Mouse (Mus musculus) cerebellum, adult 8-10 months (tissue): ENCODE data around the gene Prr22.

Experiments
- DNase-seq: peaks from one replicate; pipeline ENCODE4 v3.0.0; 2022

Gene Prr22

GRCm38 (mm10) chr17:56761991-56762410 lies 8.0 kb upstream of the Prr22 start:
- DNase-seq, result peak; percentile 88

DNA sequence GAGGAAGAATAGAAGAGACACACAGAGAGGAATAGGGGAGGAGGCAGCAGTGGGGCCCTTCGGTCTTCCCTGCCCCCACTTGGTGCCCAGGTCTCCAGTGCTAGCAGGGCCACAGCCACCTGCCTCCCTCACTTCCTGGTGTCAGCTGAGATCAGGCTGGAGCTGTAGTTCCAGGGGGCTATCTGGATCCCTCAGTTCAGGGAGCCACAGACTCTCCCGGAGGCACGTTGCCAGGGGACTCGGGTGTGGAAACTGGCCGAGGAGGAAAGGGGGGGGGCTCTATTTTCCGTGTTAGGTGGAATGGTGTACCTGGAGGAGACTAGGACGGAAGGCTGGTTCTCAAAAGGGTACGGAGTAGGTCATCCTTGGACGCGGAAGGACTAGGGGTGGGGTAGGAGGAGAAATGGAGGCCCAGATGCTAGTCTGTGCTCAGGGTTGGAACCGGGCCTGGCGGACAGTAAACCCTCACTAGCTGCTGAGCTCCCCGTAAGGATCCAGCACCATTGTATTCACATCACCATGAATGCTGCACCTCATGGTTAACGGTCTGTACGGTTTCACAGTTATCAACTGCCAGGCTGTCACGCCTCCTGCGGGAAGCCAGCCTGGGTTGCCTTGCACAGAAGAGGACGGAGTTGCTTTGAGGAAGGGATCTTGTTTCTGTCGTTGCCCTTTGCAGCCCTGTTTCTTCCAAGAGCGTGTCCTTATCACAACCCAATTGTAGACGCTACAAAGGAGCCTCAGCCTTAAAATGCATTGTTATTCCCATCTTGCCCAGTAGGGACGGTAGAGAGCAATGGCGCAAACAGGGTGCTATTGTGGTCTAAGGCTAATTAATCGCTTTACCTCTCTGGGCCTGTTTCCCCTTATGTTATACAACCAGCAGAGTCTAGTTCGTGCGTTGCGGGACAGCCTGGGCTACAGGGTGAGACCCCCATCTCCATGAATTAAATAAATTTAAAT lies 7.0 kb upstream of the Prr22 start:
- peak; percentile 77 for DNase-seq

DNA sequence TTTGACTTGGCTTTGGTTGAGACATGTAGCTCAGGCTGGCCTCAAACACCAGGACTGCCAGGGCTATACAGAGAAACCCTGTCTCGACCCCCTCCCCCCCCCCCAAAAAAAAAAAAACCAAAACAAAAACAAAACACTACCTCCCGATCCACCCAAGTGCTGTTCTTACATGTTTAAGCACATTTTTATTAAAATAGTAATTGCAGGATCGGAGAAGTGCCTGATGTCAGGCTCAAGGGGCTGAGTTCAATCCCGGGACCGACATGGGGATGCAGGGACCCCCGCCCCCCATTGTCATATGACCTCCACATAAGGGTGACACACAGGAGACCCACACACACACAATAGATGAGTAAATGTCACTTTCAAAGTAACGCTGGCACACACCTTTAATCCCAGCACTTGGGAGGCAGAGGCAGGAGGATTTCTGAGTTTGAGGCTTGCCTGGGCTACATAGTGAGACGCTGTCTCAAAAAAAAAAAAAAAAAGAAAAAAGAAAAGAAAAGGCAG lies 6.3 kb upstream of the Prr22 start:
- peak; percentile 43 for DNase-seq

- DNase-seq, result peak; percentile 94
These were observed 5.3 kb upstream of the Prr22 start, which contains the start of gene Dus3l for GRCm38 (mm10) chr17:56764474-56765354. Dus3l (plus strand) TSS chr17:56764757.

GRCm38 (mm10) chr17:56765431-56765830 lies 4.6 kb upstream of the Prr22 start:
- no peak for DNase-seq

GRCm38 (mm10) chr17:56766631-56767405 lies 3.2 kb upstream of the Prr22 start:
- peak; percentile 41 for DNase-seq

DNA sequence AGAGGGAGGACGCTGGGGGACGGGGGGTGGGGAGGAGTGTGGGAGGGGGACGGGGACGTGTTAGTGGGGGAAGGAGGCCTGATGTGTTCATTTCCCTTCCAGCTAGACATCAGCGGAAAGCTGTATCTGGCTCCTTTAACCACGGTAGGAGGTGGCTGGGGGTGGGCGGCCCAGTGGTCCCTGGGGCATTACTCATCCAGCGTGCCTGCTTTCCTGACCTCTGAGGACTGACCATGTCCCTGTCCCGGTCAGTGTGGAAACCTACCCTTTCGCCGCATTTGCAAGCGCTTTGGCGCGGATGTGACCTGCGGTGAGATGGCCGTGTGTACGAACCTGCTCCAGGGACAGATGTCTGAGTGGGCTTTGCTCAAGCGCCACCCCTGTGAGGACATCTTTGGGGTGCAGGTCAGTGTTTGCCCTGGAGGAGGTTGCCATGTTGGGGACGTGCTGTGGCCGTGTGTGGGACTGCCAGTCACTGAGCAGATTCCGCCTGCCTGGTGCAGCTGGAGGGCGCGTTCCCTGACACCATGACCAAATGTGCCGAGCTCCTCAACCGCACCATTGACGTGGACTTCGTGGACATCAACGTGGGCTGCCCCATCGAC lies 2.4 kb upstream of the Prr22 start:
- peak; percentile 24 for DNase-seq

DNA sequence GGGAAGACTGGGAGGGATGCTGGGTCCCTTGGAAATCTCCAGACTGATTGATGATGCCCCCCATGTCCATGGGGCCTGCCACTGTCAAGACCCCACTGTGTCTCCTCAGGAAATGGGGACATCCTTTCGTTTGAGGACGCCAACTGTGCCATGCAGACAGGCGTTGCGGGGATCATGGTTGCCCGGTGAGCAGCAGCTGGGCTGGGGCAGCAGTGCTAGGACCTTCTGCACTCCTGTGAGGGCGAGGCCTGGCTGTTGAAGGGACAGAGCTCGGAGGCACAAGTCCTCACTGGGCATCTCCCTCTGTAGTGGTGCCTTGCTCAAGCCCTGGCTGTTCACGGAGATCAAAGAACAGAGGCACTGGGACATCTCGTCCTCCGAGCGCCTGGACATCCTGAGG lies 1.1 kb upstream of the Prr22 start:
- peak; percentile 8 for DNase-seq

GRCm38 (mm10) chr17:56777568-56777967 lies 7.5 kb downstream of the Prr22 start:
- DNase-seq, result no peak

DNA sequence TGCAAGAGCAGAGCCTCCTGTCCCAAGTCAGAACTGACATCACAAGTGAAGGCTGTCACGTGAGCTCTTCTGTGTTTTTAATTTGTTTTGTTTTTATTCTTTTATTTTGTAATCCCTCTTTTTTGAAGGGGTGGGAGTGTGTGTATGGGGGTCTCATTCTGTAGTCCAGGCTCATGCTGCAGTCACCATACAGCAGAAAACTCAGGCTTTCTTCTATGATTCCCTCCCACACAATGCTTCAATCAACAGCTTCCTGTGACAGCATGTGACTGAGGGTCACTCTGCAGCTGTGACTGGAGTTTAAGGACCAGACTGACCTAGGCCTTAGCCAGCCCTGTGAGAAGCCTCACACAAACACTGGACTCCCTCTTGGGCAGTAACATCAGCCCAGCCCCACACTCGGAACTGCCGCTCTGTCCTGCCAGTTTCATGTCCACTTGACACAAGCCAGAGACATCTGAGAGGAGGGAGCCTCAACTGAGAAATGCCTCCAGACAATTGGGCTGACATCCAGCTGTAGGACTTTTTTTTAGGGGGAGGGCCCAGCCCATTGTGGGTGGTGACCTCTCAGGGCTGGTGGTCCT lies 8.8 kb downstream of the Prr22 start:
- DNase-seq, result no peak

GRCm38 (mm10) chr17:56780291-56780978 lies 10.4 kb downstream of the Prr22 start:
- DNase-seq, result no peak

- DNase-seq, result no peak
These were observed 18.8 kb downstream of the Prr22 start for GRCm38 (mm10) chr17:56788886-56789285.

- no peak for DNase-seq
These were observed 19.2 kb downstream of the Prr22 start for GRCm38 (mm10) chr17:56789286-56789685.

GRCm38 (mm10) chr17:56792588-56792987 lies 22.5 kb downstream of the Prr22 start:
- DNase-seq, result no peak

- no peak for DNase-seq
These were observed 23.7 kb downstream of the Prr22 start for GRCm38 (mm10) chr17:56793614-56794319.

- no peak for DNase-seq
These were observed 29.2 kb downstream of the Prr22 start for GRCm38 (mm10) chr17:56799276-56799675.

DNA sequence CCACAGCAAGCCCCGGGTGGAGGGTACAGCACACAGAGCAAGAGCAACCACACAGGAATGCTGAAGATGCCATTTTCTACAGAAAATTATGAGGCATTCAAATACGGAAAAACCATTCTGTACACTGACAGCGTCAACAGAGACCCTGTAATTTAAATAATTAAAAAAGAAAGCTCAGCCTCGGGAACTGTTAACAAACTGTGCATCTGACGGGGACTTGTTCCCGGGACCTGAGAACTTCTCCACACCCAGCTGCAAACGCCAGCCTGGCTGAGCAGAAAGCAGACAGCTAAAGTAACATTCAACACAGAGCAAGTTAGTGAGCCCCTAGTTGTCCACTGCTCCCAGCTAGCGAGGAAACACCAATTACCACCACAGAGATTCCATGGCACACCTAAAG lies 32.0 kb downstream of the Prr22 start:
- no peak for DNase-seq

DNA sequence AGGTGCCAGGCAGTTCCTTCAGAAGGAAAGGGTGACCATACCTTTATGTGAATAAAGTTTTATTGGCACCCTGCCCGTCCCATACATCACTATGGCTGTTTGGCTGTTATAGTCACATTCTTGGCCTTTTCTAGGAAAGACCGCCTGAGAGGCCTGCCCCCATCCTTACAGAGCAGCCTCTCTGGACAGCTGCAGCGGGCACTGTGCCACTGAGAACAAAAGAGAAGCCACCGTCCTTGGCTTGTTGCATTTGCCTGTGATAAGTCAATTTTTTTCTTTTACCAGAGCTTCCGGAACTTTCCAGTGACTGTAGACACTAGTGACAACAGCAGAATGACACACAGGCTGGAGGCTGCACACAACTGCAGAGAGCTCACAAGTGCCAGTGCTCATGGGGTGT lies 34.9 kb downstream of the Prr22 start:
- DNase-seq, result no peak

- no peak for DNase-seq
These were observed 35.7 kb downstream of the Prr22 start for GRCm38 (mm10) chr17:56805784-56806183.

- peak; percentile 71 for DNase-seq
These were observed 38.5 kb downstream of the Prr22 start for GRCm38 (mm10) chr17:56808518-56808917.
